Mouse (Mus musculus) limb, embryonic 14.5 days (tissue): ENCODE results near the gene Tox2. TPM values are rescaled to one million over a fixed set of nuclear protein-coding genes. Genes with fewer than 3 reads are reported as not detected.

ENCODE experiments used
- ATAC-seq: fragments of 200-750 bp; cut with Nextera tagmentation; 2 replicates; pipeline ENCODE4 v1.8.0; 2017; ENCODE audit warnings: low read depth, moderate number of reproducible peaks, moderate TSS enrichment; ENCODE audit not compliant: low FRiP score
- DNase-seq: peaks from one replicate; pipeline ENCODE4 v3.0.0-alpha.2; 2015; ENCODE audit warnings: low spot score
- H3K27ac ChIP-seq: fragments of 300-500 bp; sonication (generic); replicated peaks from 2 replicates; pipeline ENCODE4 v1.5.1; 2014; ENCODE audit warnings: low read depth, mild to moderate bottlenecking, low read length, moderate library complexity, mixed read lengths
- H3K27me3 ChIP-seq: fragments of 300-500 bp; sonication (generic); 2 replicates; pipeline ENCODE4 v1.6.1; 2014; ENCODE audit warnings: low read length, mixed read lengths; ENCODE audit not compliant: control insufficient read depth, insufficient read depth
- H3K36me3 ChIP-seq: fragments of 300-500 bp; sonication (generic); 2 replicates; pipeline ENCODE4 v1.6.1; 2014; ENCODE audit warnings: mild to moderate bottlenecking, low read length, moderate library complexity, mixed read lengths; ENCODE audit not compliant: control insufficient read depth, insufficient read depth
- H3K4me1 ChIP-seq: fragments of 300-500 bp; sonication (generic); 2 replicates; pipeline ENCODE4 v1.6.1; 2014; ENCODE audit warnings: antibody characterized with exemption, low read length, mixed read lengths; ENCODE audit not compliant: control insufficient read depth, insufficient read depth
- H3K4me2 ChIP-seq: fragments of 300-500 bp; sonication (generic); replicated peaks from 2 replicates; pipeline ENCODE4 v1.6.1; 2014; ENCODE audit warnings: low read depth, mild to moderate bottlenecking, low read length, moderate library complexity; ENCODE audit not compliant: severe bottlenecking
- H3K4me3 ChIP-seq: fragments of 300-500 bp; sonication (generic); replicated peaks from 2 replicates; pipeline ENCODE4 v1.5.1; 2014; ENCODE audit warnings: low read length
- H3K9ac ChIP-seq: fragments of 300-500 bp; sonication (generic); 2 replicates; pipeline ENCODE4 v1.6.1; 2014; ENCODE audit warnings: mild to moderate bottlenecking, low read depth, low read length, moderate library complexity; ENCODE audit not compliant: severe bottlenecking
- H3K9me3 ChIP-seq: fragments of 300-500 bp; sonication (generic); 2 replicates; pipeline ENCODE4 v1.6.1; 2016; ENCODE audit warnings: low read length; ENCODE audit not compliant: control insufficient read depth
- POLR2A ChIP-seq: fragments of 200-500 bp; IDR thresholded peaks from 2 replicates; pipeline ENCODE4 v1.8.0; 2012; ENCODE audit warnings: inconsistent platforms, mild to moderate bottlenecking, moderate library complexity, borderline replicate concordance; ENCODE audit not compliant: insufficient read depth, insufficient read length; ENCODE audit errors: extremely low read depth
- WGBS: fragments of 180-500 bp; shearing (Covaris S2); extraction: QIAGEN DNeasy Blood & Tissue Kit; methylation state at CpG from one replicate; pipeline ENCODE4 v1.1.7; 2014; 5-methylcytosine and 5-hydroxymethylcytosine counted together
- polyA plus RNA-seq, 2 experiments: library from polyadenylated mRNA; depleted of rRNA in 1 of 2; stranded (reverse) in 1 of 2; unstranded in 1 of 2; fragments of >200 nt; fragmentation: Nextera tagmentation in 1 of 2; extraction: Ambion mirVana in 1 of 2; gene quantifications; 2 replicates each; pipeline versions ENCODE4 v1.2.1 to v1.2.3; 2012 to 2014

The Tox2 gene
- polyA plus RNA-seq, 2 experiments = 4.8 to 10.3 TPM

GRCm38 (mm10) chr2:163355666-163356065, 152.7 kb downstream of the Tox2 start:
- Histone ChIP-seq H3K36me3 (no peaks in the 10 kb centered on the region), H3K9me3 (no peaks in the 10 kb centered on the region), H3K4me3 (no peak overlapping the region), H3K4me2 (no peak overlapping the region), H3K9ac (no peak overlapping the region), H3K27ac (no peak overlapping the region), H3K27me3 (no peaks in the 10 kb centered on the region), H3K4me1 (peaks cover 9% of the 10 kb centered on the region)
- DNase-seq (no peak), ATAC-seq (no peak)
- no peak for TF ChIP-seq POLR2A
- 81% methylated on average over 8 of the region's 8 CpGs for WGBS

DNA sequence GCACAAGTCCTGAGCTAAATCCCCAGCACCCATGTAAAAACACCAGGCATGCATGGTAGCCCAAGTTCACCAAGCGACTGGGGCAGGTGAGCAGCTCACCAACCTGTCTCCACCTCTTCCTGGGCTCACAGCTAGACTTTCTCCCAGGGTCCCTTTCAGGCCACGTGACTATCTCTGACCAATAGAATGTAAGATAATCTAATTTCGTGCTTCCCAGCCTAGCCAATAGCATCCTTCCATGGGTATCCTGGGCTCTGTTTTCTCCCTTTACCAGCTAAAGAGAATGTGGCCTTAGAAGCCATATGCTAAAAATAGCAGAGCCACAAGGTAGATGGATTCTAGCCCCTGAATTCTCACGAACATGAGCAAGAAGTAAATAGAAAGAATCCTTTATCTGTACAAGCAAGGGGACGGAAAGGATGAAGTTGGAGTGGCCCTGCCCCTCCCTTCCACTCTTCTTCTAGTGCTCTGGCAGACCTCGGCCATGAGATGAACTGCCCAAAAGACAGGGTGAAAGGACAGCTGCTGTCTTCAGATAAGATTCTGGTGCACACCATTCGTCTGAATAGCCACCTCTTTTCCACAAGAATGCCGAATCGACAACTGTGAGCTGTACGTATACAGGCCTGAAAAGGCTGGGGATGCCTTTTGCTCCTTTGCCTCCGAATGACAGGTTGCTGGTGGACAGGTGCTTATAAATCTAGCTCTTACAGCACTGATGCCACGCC, 153.4 kb downstream of the Tox2 start:
- H3K36me3 ChIP-seq = no peaks in the 10 kb centered on the region
- no peaks in the 10 kb centered on the region for H3K9me3 ChIP-seq
- peaks cover 9% of the 10 kb centered on the region for H3K4me1 ChIP-seq
- H3K9ac ChIP-seq = no peak overlapping the region
- H3K27me3 ChIP-seq = no peaks in the 10 kb centered on the region
- WGBS = 78% methylated on average over 12 of the region's 12 CpGs
- no peak for ATAC-seq
- no peak overlapping the region for H3K4me3 ChIP-seq
- no peak overlapping the region for H3K27ac ChIP-seq
- DNase-seq = no peak
- TF ChIP-seq POLR2A = no peak
- H3K4me2 ChIP-seq = no peak overlapping the region

DNA sequence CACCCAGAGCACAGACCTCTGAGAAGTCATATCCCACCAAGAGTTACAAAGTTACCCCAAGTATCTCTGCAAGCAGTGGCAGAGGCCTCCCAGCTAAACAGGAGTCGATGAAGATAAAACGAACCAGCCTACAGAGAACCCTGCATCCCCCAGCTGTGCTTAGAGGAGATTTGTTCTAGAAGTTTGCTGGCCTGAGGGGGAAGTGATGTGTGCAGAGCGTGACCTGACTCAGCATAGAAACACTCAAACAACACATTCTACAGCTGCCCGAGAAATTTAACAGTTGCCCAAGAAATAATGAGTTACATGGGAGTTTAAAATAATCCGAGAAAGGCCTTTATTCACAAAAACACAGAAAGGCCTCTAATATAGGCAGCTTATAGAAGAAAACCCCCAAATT, 155.7 kb downstream of the Tox2 start:
- Histone ChIP-seq H3K36me3 (no peaks in the 10 kb centered on the region), H3K4me2 (no peak overlapping the region), H3K4me1 (peaks cover 5% of the 10 kb centered on the region), H3K9me3 (no peaks in the 10 kb centered on the region), H3K27ac (no peak overlapping the region), H3K9ac (no peak overlapping the region), H3K27me3 (no peaks in the 10 kb centered on the region), H3K4me3 (no peak overlapping the region)
- DNase-seq (no peak), ATAC-seq (no peak)
- 71% methylated on average over 5 of the region's 5 CpGs for WGBS
- TF ChIP-seq POLR2A = no peak

GRCm38 (mm10) chr2:163359253-163359652, 156.3 kb downstream of the Tox2 start:
- no peak for DNase-seq
- 43% methylated on average over 2 of the region's 2 CpGs for WGBS
- Histone ChIP-seq H3K36me3 (no peaks in the 10 kb centered on the region), H3K4me3 (no peak overlapping the region), H3K4me2 (no peak overlapping the region), H3K9me3 (no peaks in the 10 kb centered on the region), H3K9ac (no peak overlapping the region), H3K27me3 (no peaks in the 10 kb centered on the region), H3K4me1 (no peaks in the 10 kb centered on the region), H3K27ac (no peak overlapping the region)
- no peak for TF ChIP-seq POLR2A
- no peak for ATAC-seq

DNA sequence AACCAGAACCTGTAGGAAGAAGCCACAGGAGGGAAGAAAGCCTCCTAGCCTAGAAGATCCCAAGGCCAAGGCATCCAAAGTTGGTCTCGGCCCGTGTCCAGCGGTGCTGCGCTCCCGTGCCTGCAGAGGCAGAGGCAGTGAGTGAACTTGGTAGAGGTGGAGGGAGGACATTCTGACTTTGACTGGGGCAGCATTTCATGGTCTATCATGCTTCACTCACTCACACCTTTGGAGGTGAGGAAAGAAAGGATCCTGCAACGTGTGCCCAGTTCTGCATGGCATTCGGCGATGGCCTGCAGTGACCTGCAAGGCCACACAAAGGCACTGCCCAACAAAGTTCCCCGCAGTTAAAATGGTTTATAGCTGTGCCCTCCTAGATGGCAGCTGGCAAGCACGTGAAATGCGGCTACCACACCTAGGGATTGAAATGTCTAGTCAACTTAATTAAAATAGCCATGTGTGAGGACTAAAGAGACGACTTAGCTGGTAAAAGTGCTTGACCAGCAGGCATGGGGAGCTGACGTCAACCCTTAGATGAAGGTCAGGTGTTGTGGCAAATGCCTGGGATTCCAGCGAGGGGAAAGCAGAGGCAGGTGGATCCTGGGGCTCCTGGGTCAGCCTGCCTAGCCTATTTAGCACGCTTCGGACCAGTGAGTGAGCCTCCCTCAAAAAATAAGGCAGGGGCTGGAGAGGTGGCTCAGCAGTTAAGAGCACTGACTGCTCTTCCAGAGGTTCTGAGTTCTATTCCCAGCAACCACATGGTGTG, 158.1 kb downstream of the Tox2 start:
- TF ChIP-seq POLR2A = no peak
- Histone ChIP-seq H3K36me3 (no peaks in the 10 kb centered on the region), H3K4me1 (no peaks in the 10 kb centered on the region), H3K4me3 (no peak overlapping the region), H3K4me2 (no peak overlapping the region), H3K9ac (no peak overlapping the region), H3K27me3 (no peaks in the 10 kb centered on the region), H3K9me3 (no peaks in the 10 kb centered on the region), H3K27ac (no peak overlapping the region)
- ATAC-seq = no peak
- DNase-seq = no peak
- 69% methylated on average over 16 of the region's 16 CpGs for WGBS
